Mouse (Mus musculus): ENCODE data around the gene Rab43. TPM values are rescaled to one million over a fixed set of nuclear protein-coding genes. Genes with fewer than 3 reads are reported as not detected.

Gene Rab43
- polyA plus RNA-seq, 1 experiment from 2014 or later = 21.4 TPM

- no peak overlapping the region for H3K4me2 ChIP-seq
- peak overlapping the region; percentile 28; the same call in 1 of the 2 replicates for H3K27ac ChIP-seq (ENCODE audit: low read depth, low read length)
- WGBS = 64% methylated on average over 3 of the region's 3 CpGs
These were observed 52.1 kb downstream of the Rab43 start for GRCm38 (mm10) chr6:87759850-87760249.

DNA sequence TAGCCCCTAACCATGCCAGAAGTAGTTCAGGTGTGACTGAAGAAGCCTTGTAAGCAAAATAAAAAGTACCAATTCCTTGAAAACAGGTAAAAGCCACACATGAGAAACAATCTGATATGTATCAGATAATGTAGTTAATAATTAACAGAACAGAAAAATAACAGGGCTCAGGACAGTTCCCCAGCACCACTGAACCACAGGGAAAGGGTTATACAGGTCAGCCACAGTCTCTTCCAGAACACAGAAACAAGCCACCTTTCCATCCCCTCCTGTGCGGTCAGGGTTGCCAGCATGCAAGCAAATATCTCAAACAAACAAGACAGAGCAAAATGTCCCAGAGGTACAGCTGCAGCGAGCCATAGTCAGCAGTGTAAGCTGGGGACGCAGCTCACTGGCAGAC lies 52.6 kb downstream of the Rab43 start:
- no peak overlapping the region for H3K4me3 ChIP-seq (ENCODE audit: low read depth, low read length)
- peak overlapping the region; percentile 28; the same call in 1 of the 2 replicates for H3K27ac ChIP-seq (ENCODE audit: low read depth, low read length)
- no peaks in the 10 kb centered on the region for H3K9me3 ChIP-seq (ENCODE audit: control insufficient read depth, low read length)
- DNase-seq (ENCODE audit: low spot score) (no peak), ATAC-seq (replicated peaks; ENCODE audit: low FRiP score) (no peak)
- H3K27me3 ChIP-seq (replicated peaks; ENCODE audit: control insufficient read depth, insufficient read depth, low read length) = no peaks in the 10 kb centered on the region
- H3K9ac ChIP-seq (ENCODE audit: low read depth, low read length) = no peak overlapping the region
- WGBS = 68% methylated on average over 3 of the region's 3 CpGs
- H3K36me3 ChIP-seq (ENCODE audit: control insufficient read depth, insufficient read depth, low read length) = no peaks in the 10 kb centered on the region
- peaks cover 11% of the 10 kb centered on the region for H3K4me1 ChIP-seq (replicated peaks; ENCODE audit: control insufficient read depth, insufficient read depth, low read length)
- no peak overlapping the region for H3K4me2 ChIP-seq

More at GRCm38 (mm10) chr6:87759850-87760249, 52.1 kb downstream of the Rab43 start:
- no peaks in the 10 kb centered on the region for H3K27me3 ChIP-seq (replicated peaks; ENCODE audit: control insufficient read depth, insufficient read depth, low read length)
- H3K4me1 ChIP-seq (replicated peaks; ENCODE audit: control insufficient read depth, insufficient read depth, low read length) = peaks cover 11% of the 10 kb centered on the region
- ATAC-seq (replicated peaks; ENCODE audit: low FRiP score) (no peak), DNase-seq (ENCODE audit: low spot score) (no peak)
- no peak overlapping the region for H3K4me3 ChIP-seq (ENCODE audit: low read depth, low read length)
- H3K36me3 ChIP-seq (ENCODE audit: control insufficient read depth, insufficient read depth, low read length) = no peaks in the 10 kb centered on the region
- H3K9ac ChIP-seq (ENCODE audit: low read depth, low read length) = no peak overlapping the region
- H3K9me3 ChIP-seq (ENCODE audit: control insufficient read depth, low read length) = no peaks in the 10 kb centered on the region

- 90% methylated on average over 8 of the region's 8 CpGs for WGBS
- ATAC-seq (replicated peaks; ENCODE audit: low FRiP score) = no peak
- peaks cover 7% of the 10 kb centered on the region for H3K4me1 ChIP-seq (replicated peaks; ENCODE audit: control insufficient read depth, insufficient read depth, low read length)
- no peaks in the 10 kb centered on the region for H3K36me3 ChIP-seq (ENCODE audit: control insufficient read depth, insufficient read depth, low read length)
- no peaks in the 10 kb centered on the region for H3K27me3 ChIP-seq (replicated peaks; ENCODE audit: control insufficient read depth, insufficient read depth, low read length)
- no peaks in the 10 kb centered on the region for H3K9me3 ChIP-seq (ENCODE audit: control insufficient read depth, low read length)
- no peak overlapping the region for H3K4me3 ChIP-seq (ENCODE audit: low read depth, low read length)
- H3K27ac ChIP-seq (ENCODE audit: low read depth, low read length) = no peak overlapping the region
- no peak for DNase-seq (ENCODE audit: low spot score)
- no peak overlapping the region for H3K4me2 ChIP-seq
- no peak overlapping the region for H3K9ac ChIP-seq (ENCODE audit: low read depth, low read length)
These were observed 55.1 kb downstream of the Rab43 start for GRCm38 (mm10) chr6:87756896-87757295.

- no peaks in the 10 kb centered on the region for H3K9me3 ChIP-seq (ENCODE audit: control insufficient read depth, low read length)
- DNase-seq (ENCODE audit: low spot score) (no peak), ATAC-seq (replicated peaks; ENCODE audit: low FRiP score) (no peak)
- WGBS = 88% methylated on average over 4 of the region's 4 CpGs
- no peaks in the 10 kb centered on the region for H3K27me3 ChIP-seq (replicated peaks; ENCODE audit: control insufficient read depth, insufficient read depth, low read length)
- no peaks in the 10 kb centered on the region for H3K36me3 ChIP-seq (ENCODE audit: control insufficient read depth, insufficient read depth, low read length)
- H3K27ac ChIP-seq (ENCODE audit: low read depth, low read length) = no peak overlapping the region
- no peak overlapping the region for H3K9ac ChIP-seq (ENCODE audit: low read depth, low read length)
- no peak overlapping the region for H3K4me3 ChIP-seq (ENCODE audit: low read depth, low read length)
- peaks cover 7% of the 10 kb centered on the region for H3K4me1 ChIP-seq (replicated peaks; ENCODE audit: control insufficient read depth, insufficient read depth, low read length)
- H3K4me2 ChIP-seq = no peak overlapping the region
These were observed 56.8 kb downstream of the Rab43 start for GRCm38 (mm10) chr6:87755196-87755595.

- Histone ChIP-seq H3K4me1 (replicated peaks; ENCODE audit: control insufficient read depth, insufficient read depth, low read length) (peaks cover 16% of the 10 kb centered on the region), H3K4me3 (ENCODE audit: low read depth, low read length) (no peak overlapping the region), H3K27ac (ENCODE audit: low read depth, low read length) (no peak overlapping the region), H3K36me3 (ENCODE audit: control insufficient read depth, insufficient read depth, low read length) (no peaks in the 10 kb centered on the region), H3K27me3 (replicated peaks; ENCODE audit: control insufficient read depth, insufficient read depth, low read length) (no peaks in the 10 kb centered on the region), H3K9ac (ENCODE audit: low read depth, low read length) (no peak overlapping the region), H3K9me3 (ENCODE audit: control insufficient read depth, low read length) (no peaks in the 10 kb centered on the region), H3K4me2 (no peak overlapping the region)
- ATAC-seq (replicated peaks; ENCODE audit: low FRiP score) (no peak), DNase-seq (ENCODE audit: low spot score) (no peak)
- WGBS = 83% methylated on average over 6 of the region's 6 CpGs
These were observed 60.4 kb downstream of the Rab43 start for GRCm38 (mm10) chr6:87751574-87751973.

DNA sequence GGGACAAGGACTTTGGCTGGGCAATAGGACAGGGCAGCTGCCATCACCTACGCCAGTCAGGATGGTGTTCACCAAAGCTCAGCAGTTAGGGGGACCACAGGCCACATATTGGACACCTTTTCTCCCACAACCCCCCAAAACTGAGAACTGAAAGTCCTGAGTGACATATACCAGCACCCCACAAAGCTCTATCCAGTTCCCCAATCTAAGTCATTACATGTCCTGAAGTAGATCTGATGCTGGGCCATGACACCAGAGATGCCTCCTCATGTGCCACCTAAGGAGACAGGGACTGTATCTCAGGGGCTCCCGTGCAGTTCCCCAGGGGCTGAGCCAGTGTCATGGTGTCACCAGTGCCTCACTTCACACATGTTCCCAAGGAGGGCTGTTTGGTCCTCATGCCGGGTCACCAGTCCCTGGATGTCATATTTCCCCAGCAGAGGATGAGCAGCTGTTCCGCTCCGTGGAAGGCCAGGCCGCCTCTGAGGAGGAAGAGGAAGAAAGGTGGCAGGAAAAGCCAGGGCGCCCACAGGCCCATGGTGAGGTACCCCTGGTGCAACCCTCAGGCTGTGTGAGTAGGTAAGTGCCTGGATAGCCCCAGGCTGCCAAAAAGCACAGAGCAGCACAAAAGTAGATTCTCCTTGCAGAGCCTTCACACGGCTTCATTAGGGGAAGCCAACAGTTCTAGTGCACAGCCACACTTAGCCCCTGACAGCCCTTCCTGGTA lies 61.6 kb downstream of the Rab43 start:
- Histone ChIP-seq H3K27me3 (replicated peaks; ENCODE audit: control insufficient read depth, insufficient read depth, low read length) (no peaks in the 10 kb centered on the region), H3K4me3 (ENCODE audit: low read depth, low read length) (no peak overlapping the region), H3K9me3 (ENCODE audit: control insufficient read depth, low read length) (no peaks in the 10 kb centered on the region), H3K9ac (ENCODE audit: low read depth, low read length) (no peak overlapping the region), H3K36me3 (ENCODE audit: control insufficient read depth, insufficient read depth, low read length) (no peaks in the 10 kb centered on the region), H3K4me1 (replicated peaks; ENCODE audit: control insufficient read depth, insufficient read depth, low read length) (peaks cover 18% of the 10 kb centered on the region), H3K4me2 (no peak overlapping the region), H3K27ac (ENCODE audit: low read depth, low read length) (no peak overlapping the region)
- 74% methylated on average over 8 of the region's 8 CpGs for WGBS
- ATAC-seq (replicated peaks; ENCODE audit: low FRiP score) (no peak), DNase-seq (ENCODE audit: low spot score) (no peak)

DNA sequence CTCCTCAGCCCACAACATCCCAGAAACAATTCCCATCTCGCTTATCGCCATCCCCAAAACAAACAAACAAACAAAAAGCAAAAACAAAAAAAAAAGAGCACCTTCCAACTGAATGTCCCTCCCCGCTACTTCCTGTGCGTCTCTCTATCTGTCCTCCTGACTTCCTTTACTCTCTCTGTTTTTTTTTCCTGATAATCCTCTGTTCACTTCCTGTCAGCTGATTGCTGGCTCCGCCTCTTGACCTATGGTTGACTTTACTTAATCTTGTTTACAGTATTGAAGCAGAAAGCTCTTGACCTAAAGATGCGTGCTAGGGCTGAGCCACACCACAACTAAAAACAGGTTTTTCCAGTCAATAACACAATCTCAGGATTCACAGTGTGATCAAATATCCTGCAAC lies 63.4 kb downstream of the Rab43 start:
- Histone ChIP-seq H3K36me3 (ENCODE audit: control insufficient read depth, insufficient read depth, low read length) (no peaks in the 10 kb centered on the region), H3K4me3 (ENCODE audit: low read depth, low read length) (no peak overlapping the region)
- DNase-seq (ENCODE audit: low spot score) = no peak

GRCm38 (mm10) chr6:87748078-87748477 lies 63.9 kb downstream of the Rab43 start:
- H3K4me1 ChIP-seq (replicated peaks; ENCODE audit: control insufficient read depth, insufficient read depth, low read length) = peaks cover 16% of the 10 kb centered on the region
- H3K36me3 ChIP-seq (ENCODE audit: control insufficient read depth, insufficient read depth, low read length) = no peaks in the 10 kb centered on the region
- DNase-seq (ENCODE audit: low spot score) = no peak
- no peak overlapping the region for H3K4me2 ChIP-seq
- 81% methylated on average over 2 of the region's 2 CpGs for WGBS
- H3K4me3 ChIP-seq (ENCODE audit: low read depth, low read length) = no peak overlapping the region
- H3K9me3 ChIP-seq (ENCODE audit: control insufficient read depth, low read length) = no peaks in the 10 kb centered on the region
- no peak overlapping the region for H3K27ac ChIP-seq (ENCODE audit: low read depth, low read length)
- no peaks in the 10 kb centered on the region for H3K27me3 ChIP-seq (replicated peaks; ENCODE audit: control insufficient read depth, insufficient read depth, low read length)
- no peak overlapping the region for H3K9ac ChIP-seq (ENCODE audit: low read depth, low read length)
- ATAC-seq (replicated peaks; ENCODE audit: low FRiP score) = no peak

More for the DNA sequence above, 63.4 kb downstream of the Rab43 start:
- no peak for ATAC-seq (replicated peaks; ENCODE audit: low FRiP score)
- H3K9ac ChIP-seq (ENCODE audit: low read depth, low read length) = no peak overlapping the region
- 74% methylated on average over 6 of the region's 6 CpGs for WGBS
- H3K9me3 ChIP-seq (ENCODE audit: control insufficient read depth, low read length) = no peaks in the 10 kb centered on the region
- H3K27ac ChIP-seq (ENCODE audit: low read depth, low read length) = no peak overlapping the region
- H3K27me3 ChIP-seq (replicated peaks; ENCODE audit: control insufficient read depth, insufficient read depth, low read length) = no peaks in the 10 kb centered on the region
- no peak overlapping the region for H3K4me2 ChIP-seq
- peaks cover 17% of the 10 kb centered on the region for H3K4me1 ChIP-seq (replicated peaks; ENCODE audit: control insufficient read depth, insufficient read depth, low read length)

- ATAC-seq (replicated peaks; ENCODE audit: low FRiP score) = peak; percentile 57; the same call in 1 of the 2 replicates
- WGBS = 82% methylated on average over 2 of the region's 2 CpGs
- Histone ChIP-seq H3K9me3 (ENCODE audit: control insufficient read depth, low read length) (no peaks in the 10 kb centered on the region), H3K4me3 (ENCODE audit: low read depth, low read length) (no peak overlapping the region), H3K4me1 (replicated peaks; ENCODE audit: control insufficient read depth, insufficient read depth, low read length) (peaks cover 26% of the 10 kb centered on the region), H3K27me3 (replicated peaks; ENCODE audit: control insufficient read depth, insufficient read depth, low read length) (no peaks in the 10 kb centered on the region), H3K27ac (ENCODE audit: low read depth, low read length) (no peak overlapping the region), H3K4me2 (no peak overlapping the region), H3K9ac (ENCODE audit: low read depth, low read length) (peak overlapping the region; percentile 13; the same call in 1 of the 2 replicates), H3K36me3 (ENCODE audit: control insufficient read depth, insufficient read depth, low read length) (no peaks in the 10 kb centered on the region)
- no peak for DNase-seq (ENCODE audit: low spot score)
These were observed 65.1 kb downstream of the Rab43 start for GRCm38 (mm10) chr6:87746849-87747248.
